Mouse (Mus musculus) ES-E14 (cell line): ENCODE results near the gene Mif4gd.

Experiments
- CHD2 ChIP-seq: IDR thresholded peaks from 2 replicates; pipeline ENCODE4 v1.6.1; 2014; ENCODE audit warnings: mild to moderate bottlenecking, low read depth, low read length, inconsistent platforms
- HCFC1 ChIP-seq: IDR thresholded peaks from 2 replicates; pipeline ENCODE4 v1.6.1; 2012; ENCODE audit warnings: low read length, inconsistent platforms, borderline replicate concordance; ENCODE audit not compliant: insufficient read depth
- MAFK ChIP-seq: IDR thresholded peaks from 2 replicates; pipeline ENCODE4 v1.6.1; 2014; ENCODE audit warnings: mild to moderate bottlenecking, low read depth, low read length, inconsistent platforms; ENCODE audit not compliant: insufficient read depth
- ZC3H11A ChIP-seq: IDR thresholded peaks from 2 replicates; pipeline ENCODE4 v1.6.1; 2012; ENCODE audit warnings: low read depth, mild to moderate bottlenecking, inconsistent platforms, low read length, borderline replicate concordance
- ZNF384 ChIP-seq: IDR thresholded peaks from 2 replicates; pipeline ENCODE4 v1.6.1; 2012; ENCODE audit warnings: low read depth, low read length, inconsistent platforms

- TF ChIP-seq HCFC1 (no peak), ZNF384 (no peak), MAFK (no peak), ZC3H11A (no peak), CHD2 (no peak)
Measured at GRCm38 (mm10) chr11:115636960-115637359, 24.2 kb upstream of the Mif4gd start.
